Mouse (Mus musculus) layer of hippocampus, postnatal 10 days (tissue): Measurements from ENCODE around the gene Ppp3ca. TPM values are rescaled to one million over a fixed set of nuclear protein-coding genes. Genes with fewer than 3 reads are reported as not detected.
"Not testable (repeated sequence)": the region's sequence is repeated elsewhere in the genome, so short reads cannot be mapped to it uniquely, and the experiment has no call there.

Experiments
- DNase-seq, 2 experiments: peaks; one replicate each; pipeline ENCODE4 v3.0.0; 2021; ENCODE audit warnings: low spot score in 2 of 2
- total RNA-seq, 2 experiments: library from RNA; stranded (reverse); gene quantifications; 2 replicates each; pipeline ENCODE4 v1.2.3; 2021

The Ppp3ca gene
- total RNA-seq, 2 experiments from 2014 or later: 787 to 796 TPM

DNA sequence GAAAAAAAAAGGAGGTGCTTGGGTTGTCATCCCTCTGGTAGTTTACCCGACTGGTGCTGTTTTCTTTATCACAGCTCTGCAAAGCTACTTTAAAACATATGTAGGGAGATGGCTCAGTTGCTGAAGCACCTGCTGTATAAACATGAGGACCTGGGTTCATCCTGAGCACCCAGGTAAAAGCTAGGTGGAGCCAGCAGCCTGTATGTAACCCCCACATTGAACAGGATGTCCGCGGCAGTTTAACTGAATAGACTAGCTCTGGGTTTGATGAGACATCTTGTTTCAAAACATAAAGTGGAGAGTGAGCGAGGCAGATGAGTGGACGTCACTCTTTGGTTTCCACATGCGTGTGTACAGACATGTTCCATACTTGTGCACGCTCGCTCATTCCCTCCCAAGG is 16.5 kb downstream of the Ppp3ca start:
- DNase-seq: peak in 1 of 2 experiments; percentile 6

DNA sequence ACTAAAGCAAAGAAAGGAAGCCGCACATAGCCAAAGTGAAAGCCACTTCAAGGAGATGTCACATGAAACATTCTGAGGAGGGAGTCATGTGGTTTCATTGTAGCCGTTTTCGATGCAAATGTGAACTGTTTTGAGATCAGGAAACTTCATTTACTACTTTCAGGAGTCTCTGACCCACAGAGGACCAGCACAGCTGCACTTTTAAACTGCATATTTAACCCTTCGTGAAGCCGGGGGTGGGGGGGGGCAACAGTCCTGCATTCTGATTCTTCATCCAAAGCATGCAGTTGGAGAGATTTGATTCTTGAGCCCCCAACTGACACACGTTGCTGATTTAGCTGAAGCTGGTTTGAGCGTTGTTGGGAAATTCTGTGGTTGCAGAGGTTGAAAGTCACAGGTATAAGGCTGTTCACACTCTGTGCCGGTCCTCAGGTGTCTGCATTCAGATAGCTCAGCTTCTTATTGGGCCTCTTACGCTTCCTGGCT is 18.2 kb downstream of the Ppp3ca start:
- DNase-seq: peak in 1 of 2 experiments; percentile 6

DNA sequence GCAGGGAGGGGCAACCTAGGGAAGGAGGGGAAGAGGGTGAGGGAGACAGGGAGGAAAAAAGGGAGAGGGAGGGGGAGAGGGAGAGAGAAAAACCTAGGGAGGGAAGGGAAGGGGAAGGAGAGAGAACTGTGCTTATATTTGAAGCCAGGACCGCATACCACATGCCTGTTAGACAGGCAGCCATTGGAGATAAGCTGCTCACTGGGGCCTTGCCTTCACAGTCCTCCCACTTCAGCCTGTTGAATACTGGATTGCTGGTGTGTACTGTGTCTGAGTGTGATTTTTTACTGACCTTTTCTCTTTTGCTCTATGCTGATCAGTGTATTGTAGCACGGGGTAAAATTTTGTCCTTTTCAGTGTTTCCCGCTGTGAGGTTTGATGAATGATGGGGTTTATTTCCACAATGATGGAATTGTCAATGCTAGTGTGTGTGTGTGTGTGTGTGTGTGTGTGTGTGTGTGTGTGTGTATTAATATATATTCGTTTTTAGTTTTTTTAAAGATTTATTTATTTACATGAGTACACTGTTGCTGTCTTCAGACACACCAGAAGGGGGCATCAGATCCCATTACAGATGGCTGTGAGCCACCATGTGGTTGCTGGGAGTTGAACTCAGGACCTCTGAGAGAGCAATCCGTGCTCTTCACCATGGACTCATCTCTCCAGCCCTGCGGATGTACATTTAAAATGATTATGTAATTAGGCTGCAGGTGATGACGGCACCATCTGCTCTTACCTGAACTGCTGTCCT is 20.0 kb downstream of the Ppp3ca start:
- no peak for DNase-seq

DNA sequence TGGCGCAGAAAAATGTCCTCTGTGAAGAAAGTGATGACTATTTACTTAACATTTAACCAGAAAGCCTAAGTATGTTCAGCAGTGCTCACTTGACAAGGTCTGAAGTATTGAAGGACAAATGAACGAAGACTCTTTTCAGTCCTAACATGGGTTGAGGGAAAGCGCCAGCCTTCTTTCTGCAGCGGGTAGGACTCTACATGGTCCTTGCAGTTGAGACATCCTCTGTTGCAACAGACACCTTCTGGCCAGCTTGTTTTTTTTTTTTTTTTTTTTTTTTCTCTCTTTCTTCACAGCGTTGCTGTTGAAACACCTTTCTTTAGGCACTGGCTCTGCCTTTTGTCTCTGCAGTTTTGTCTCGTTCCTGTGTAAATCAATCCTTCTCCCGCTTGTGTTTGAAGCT is 22.1 kb downstream of the Ppp3ca start:
- no peak for DNase-seq

DNA sequence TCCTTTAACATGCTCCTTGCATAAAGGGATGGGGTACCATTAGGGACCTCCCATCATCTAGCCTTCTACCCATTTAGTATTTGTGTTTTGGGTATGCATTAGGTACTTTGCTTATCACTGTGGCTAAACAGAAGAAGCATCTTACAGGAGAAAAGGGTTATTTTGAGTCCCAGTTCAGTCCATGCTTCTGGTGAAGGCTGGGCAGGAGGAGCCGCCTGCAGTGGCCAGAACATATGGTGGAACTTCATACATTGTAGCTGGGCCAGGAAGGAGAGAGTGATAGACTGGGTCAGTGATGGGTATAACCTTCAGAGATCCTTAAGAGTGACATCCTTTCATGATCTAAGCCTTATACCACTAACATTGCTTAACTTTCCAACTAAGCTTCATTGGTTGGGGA is 23.6 kb downstream of the Ppp3ca start:
- DNase-seq: no peak

DNA sequence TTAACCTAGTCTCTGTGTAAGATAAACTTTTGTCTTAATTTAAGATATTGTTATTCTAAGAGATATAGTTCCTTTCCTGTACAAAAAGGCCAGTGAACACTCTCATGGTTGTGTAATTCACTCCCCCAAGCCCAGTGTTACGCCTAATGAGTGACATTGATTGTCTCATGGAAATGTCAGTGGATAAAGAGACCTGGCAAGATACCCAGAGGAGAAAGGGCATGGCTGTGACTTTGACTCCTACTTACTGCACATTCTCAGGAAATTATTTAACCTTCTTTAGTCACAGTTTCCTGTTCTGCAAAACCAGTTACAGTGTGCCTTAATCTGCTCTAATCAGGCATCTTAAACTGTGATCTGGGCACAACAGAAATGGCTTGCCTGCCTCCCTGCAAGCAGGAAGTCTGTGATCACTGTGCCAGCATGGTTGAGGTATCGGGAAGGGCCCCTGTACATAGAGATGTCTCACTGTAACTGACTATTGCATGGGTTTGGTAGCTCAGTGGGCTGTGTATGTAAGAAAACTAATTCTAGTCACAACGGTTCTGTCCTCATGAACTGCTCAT is 27.8 kb downstream of the Ppp3ca start:
- DNase-seq: no peak

DNA sequence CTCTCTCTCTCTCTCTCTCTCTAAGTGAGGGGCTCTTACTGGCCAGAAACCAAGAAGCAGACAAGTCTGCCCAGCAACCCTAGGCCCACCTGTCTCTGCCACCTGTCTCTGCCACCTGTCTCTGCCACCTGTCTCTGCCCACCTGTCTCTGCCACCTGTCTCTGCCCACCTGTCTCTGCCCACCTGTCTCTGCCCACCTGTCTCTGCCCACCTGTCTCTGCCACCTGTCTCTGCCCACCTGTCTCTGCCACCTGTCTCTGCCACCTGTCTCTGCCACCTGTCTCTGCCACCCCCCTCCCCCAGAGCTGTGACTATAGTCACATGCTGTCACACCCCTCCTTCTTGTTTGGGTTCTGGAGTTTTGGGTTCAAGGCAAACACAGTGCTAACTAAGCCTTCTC is 29.8 kb downstream of the Ppp3ca start:
- not testable (repeated sequence) for DNase-seq

DNA sequence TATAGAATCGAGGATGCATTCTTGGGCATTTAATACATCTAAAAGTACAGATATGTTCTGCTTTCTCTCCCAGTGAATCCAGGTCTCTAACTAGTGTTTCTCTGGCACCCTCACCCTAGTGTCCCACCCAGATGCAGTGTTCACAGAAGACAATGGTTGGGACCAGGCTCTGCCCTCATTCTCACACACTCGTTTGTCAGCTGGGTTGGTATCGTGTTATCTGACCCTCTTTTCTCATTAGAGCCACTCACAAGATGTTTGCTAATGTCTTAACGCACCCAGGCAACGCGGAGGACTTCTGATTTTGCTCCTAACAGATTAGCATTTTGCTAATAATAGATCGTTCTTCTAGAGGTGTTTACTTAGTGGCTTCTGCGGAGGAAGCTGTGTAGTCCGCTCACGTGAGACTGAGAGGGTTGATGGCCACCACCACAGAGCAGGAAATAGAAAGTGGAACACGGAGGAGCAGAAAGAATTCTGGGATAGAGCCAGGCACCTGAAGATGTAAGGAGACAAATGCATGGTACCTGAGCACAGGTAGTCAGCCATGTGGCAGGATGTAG is 30.6 kb downstream of the Ppp3ca start:
- DNase-seq: no peak

DNA sequence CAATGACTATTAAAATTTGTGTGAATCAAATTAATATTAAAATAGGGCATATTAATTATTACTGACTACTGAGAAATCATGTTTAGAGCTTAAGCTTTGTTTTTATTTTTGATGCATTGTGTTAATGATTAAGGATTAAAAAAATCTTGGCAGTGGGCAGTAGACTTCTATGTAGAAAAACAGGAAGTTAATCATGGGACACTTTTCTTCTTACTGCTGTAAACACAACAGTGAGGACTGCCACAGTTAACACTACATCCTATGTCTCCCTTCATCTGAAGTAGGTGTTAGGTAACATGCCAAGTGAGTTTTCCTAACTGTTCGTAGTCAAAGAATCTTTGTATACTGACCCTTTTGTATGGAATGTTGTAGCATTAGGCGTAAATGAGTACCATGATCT is 32.9 kb downstream of the Ppp3ca start:
- no peak for DNase-seq

DNA sequence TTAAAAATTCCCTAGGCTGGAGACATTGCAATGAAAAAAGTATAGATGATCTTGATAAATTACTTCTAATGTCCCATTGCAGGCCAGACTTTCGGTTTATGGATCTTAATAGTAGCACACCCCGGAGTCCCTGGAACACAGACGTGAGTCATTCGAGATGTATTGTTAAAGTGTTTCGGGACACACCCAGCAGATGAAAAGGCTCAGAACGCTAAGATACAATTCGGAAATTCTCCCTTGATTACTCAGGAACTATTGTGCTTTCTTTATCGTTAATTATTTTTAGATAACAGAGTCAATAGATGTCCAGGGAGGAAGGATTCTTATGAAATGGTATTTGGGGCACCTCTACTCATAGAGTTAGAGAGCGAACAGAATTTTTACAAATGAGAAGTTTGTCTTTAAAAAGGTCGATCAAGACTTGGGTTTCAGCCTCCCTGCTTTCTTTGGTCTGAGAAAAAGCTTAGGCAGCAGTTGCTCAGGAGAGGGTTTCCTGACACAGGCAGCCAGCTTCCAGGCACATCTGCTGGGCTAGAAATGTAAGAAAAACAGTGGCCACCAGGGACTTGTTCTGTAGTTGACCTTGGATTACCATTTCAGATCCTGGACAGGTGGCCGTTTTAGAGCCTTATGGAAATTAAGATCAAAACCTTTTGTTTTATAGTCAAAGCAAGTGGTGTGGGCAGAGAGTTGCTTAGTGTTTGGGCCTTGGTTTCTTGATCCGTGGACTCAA is 34.8 kb downstream of the Ppp3ca start:
- DNase-seq: no peak

DNA sequence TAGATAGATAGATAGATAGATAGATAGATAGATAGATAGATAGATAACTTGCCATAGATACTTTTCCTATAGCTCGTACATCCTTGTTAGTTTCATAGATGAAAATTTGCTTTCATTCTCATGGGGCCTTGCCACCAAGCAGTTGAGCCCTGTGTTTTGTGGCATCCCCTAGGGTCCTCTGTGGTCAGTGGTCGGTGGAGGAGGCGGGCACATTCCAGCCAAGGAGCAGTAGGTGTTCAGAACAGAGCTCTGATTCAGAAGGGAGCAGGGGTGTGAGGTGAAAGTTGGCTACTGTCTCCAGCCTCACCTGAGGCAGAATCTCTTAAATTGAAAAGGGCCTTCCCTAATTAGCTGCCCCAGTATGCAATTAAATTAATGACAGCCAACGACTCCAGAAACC is 36.1 kb downstream of the Ppp3ca start:
- no peak for DNase-seq

DNA sequence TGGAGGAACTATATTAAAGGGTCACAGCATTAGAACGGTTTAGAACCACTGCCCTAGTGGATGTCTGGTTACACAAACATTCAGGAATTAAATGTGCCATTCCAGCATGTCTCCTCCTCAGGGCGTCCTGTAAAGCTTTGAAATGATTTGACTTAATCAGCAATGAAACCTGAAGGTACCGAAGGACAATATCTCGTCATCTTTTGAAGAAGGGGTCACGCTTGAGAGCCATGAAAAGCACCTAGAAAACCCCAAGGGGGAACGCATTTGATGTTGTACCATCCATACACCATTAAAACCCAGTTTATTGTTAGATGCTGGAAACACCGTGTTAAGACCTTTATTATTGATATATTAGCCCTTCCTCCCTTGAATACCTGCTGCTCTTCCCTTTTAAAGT is 36.8 kb downstream of the Ppp3ca start:
- no peak for DNase-seq

DNA sequence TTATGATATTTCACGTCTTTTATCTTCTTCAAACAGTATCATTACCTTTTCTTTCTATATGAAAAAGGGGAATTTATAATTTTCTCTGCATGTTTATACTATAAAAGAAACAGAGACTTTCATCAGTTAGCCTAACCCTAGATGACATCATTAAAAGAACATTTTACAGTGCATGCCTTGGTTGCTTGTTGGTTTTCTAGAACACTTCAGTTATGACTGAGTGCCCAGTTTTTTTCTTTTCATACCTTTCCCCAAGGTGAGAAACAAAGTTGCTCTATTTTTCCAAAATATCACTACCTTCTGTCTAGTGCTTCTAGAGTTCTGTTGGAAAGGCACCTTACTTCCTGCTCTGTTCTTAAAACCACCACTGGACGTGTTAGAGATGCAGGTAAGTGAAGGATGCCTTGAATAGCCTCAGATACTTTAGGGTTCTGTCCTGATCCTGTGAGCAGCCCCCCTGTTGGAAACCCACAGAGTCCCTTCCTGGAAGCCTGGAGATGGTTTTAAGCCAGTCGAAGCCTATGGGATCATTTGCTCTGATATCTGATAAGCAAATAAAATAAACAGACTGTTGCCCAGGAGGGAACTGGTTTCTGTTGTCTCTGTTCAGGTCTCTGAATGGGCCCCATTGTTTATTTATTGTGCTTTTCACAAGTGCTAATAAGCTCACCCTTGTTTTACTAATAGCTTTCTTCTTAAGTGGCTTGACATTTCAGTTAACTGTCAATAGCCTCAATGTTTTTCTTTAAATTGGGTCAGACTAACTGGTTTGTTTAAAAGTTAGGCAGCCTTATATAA is 37.5 kb downstream of the Ppp3ca start:
- DNase-seq: no peak

DNA sequence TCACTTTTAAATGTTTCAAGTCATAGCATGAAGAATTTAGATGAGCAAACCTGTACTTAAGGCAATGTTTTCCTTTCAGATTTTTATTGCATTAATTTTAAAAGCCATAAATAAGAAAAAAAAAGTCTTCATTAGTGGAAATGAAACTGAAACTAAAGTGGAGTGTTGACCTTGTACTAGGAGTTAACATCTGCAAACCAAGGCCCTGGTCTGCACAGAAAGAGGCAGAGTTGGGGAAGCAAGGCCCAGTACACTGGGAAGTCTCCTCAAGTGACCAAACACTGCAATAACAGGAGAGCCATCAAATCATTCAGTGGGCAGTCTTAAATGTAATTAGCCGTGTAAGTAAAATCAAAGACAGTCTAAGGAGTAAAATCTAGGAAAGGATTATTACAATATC is 38.3 kb downstream of the Ppp3ca start:
- DNase-seq: no peak

DNA sequence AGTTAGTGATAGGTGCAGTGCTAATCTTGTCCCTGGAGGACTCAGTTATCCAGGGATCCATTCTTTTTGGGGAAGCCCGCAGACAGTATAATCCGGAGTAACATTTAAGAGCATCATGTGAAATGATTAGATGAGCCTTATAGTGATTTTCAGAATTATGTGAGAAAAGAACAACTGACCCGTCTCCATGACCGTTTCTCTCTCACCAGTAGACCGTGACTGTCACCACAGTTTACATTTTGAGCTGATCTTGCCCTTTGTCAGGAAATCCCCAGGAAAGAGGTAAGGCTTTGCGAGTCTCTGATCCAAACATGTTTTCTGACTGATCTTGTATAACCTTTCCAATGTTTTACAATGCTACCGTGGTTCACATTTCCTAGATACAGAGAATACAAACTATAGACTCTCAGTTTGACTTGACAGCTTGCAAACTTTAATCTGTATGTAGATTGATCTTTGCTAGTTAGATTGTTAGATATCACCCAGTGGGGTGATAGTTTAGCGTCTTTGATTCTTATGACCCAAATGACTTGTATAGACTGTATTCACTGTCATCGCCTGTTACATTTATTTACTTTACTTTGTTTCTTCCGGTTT is 40.5 kb downstream of the Ppp3ca start:
- DNase-seq: no peak

DNA sequence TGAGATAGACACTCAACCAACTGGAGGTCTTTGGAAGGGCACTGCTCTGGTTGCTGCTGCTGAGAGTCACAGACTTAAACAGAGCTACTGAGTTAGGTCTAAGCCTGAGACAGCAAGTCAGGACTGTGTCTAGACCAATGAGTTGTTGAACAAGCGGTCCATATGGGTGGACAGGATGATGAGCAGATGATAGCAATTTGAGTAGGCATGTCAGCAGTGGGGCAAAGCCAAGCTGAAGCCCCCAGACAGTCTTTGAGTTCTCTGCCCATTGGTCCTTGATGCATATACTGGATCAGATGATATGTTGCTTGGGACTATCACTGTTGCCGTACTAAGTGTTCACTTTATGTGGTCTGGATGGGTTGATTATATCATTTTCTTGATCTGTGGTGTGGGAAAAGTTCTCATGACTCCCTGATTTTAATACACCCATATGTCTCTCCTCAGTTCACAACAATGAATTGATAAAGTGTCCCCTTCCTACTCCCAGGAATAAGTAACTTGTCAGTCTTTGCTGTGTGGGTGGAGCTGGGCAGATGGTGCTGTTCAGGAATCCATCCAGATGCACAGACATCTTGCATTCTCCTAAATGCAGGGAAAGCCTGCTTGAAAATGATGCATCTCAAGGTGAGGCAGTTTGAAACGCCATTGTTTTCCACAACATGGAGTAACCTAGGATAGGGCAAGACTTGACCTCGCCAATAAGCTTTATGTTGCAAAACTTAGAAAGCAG is 44.5 kb downstream of the Ppp3ca start:
- DNase-seq: no peak

DNA sequence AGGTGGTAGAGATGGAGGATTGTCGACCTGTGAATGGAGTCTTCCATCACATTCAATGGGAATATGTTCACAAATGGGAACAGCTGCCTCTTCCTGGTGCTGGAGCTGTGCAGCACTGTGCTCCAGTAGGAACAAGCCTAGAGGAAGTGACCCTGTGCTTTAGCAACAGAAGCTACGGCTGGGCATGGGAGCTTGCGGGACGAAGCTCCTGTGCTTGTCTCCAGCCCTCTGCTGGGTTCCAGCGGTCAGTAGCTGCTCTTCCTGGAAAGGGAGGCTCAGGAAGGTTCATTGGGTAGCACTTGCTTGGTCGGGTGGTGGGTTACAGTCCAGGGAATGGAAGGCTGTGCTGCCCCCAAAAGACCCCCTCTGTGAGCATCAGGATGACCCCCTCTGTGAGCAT is 46.3 kb downstream of the Ppp3ca start:
- DNase-seq: no peak

DNA sequence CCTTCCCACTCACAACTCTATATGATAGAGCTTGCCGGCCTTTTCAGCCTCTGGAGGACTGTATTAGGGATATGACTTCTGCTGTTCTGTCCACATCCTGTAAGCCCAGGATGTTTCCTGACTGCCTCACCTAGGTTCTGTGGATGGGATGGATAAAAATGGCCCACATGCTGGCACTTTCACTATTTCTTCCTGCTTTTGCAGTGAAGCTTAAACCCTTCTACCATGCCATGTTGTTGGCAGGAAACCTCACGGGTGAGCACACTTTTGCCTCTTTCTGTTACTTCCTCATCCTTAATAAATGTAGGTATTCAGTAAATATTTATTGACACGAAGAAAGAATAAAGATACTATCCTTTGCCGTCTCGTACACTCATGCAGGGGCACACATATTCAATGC is 48.5 kb downstream of the Ppp3ca start:
- no peak for DNase-seq

DNA sequence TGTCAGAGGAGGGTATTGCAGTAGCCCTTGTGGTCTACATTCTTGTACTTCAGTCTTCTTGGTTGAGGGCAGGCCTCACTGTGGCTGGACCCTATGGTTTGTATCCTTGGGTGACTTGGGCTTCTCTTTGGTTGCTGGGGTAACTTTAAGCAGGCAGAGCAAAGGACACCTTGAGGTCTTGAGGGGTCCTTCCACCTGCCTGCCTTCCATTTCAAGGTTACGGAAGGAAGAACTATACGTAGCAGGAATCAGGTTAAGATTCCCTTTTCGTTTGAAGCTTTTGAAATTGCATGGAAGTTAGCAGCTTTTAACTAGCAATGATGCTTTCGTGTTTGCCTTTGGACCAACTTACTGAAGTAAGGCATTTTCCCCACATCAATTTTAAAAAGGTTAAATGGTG is 51.3 kb downstream of the Ppp3ca start:
- no peak for DNase-seq

DNA sequence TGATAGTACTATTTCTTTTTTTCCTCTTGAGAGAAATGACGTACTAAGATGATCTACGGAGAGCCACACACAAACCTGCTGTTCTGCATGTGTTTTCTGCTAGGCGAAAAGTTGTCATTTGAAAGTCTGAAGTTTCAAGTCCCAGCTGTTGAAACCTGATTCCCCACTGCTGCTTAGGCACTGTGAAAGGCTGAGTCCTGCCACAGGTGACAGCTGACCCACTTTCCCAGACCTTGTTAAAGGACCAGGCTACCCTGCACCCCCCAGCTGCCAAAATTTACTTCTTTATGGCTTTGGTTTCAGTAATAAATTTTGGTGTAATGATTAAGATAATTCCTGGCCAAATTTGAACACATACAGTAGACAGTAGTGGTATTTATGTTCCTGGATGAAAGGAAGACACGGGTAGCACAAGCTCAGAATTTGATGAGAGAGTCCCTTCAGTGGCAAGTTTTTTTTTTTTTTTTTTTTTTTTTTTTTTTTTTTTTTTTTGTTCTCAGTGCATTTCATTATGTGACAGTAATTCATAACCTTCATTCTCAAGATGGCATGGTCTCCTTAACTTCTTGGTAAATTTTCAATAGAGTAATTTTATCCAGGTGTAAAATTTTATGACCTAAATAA is 52.0 kb downstream of the Ppp3ca start:
- no peak for DNase-seq
